Mouse (Mus musculus): ENCODE measurements around the gene Map2k6. TPM values are rescaled to one million over a fixed set of nuclear protein-coding genes. Genes with fewer than 3 reads are reported as not detected.

The Map2k6 gene
- polyA plus RNA-seq, 1 experiment from 2014 or later, result 54.0 TPM

- H3K4me1 ChIP-seq (ENCODE audit: control insufficient read depth, insufficient read depth, low read length), result no peaks in the 10 kb centered on the region
- no peaks in the 10 kb centered on the region for H3K27me3 ChIP-seq (ENCODE audit: control insufficient read depth, insufficient read depth, low read length)
- no peak overlapping the region for H3K4me3 ChIP-seq (ENCODE audit: low read depth, low read length)
- H3K9ac ChIP-seq (replicated peaks; ENCODE audit: low read length), result no peak overlapping the region
- ATAC-seq (replicated peaks; ENCODE audit: insufficient number of reproducible peaks, low FRiP score, low TSS enrichment, low read depth), result no peak
- WGBS, result 88% methylated on average over 6 of the region's 6 CpGs
- H3K36me3 ChIP-seq (replicated peaks; ENCODE audit: control insufficient read depth, insufficient read depth, low read depth, low read length), result no peaks in the 10 kb centered on the region
- H3K4me2 ChIP-seq (ENCODE audit: low read depth, low read length), result no peak overlapping the region
- H3K9me3 ChIP-seq (replicated peaks; ENCODE audit: control insufficient read depth, low read length), result no peaks in the 10 kb centered on the region
- no peak overlapping the region for H3K27ac ChIP-seq (replicated peaks; ENCODE audit: low read depth, low read length)
- no peak for DNase-seq (ENCODE audit: low spot score)
These were observed 86.2 kb downstream of the Map2k6 start for GRCm38 (mm10) chr11:110485081-110485480.

- Histone ChIP-seq H3K9ac (replicated peaks; ENCODE audit: low read length) (no peak overlapping the region), H3K9me3 (replicated peaks; ENCODE audit: control insufficient read depth, low read length) (no peaks in the 10 kb centered on the region; the same call in 1 of the 2 replicates), H3K4me2 (ENCODE audit: low read depth, low read length) (no peak overlapping the region), H3K27me3 (ENCODE audit: control insufficient read depth, insufficient read depth, low read length) (no peaks in the 10 kb centered on the region), H3K36me3 (replicated peaks; ENCODE audit: control insufficient read depth, insufficient read depth, low read depth, low read length) (peaks cover 4% of the 10 kb centered on the region), H3K4me3 (ENCODE audit: low read depth, low read length) (no peak overlapping the region), H3K4me1 (ENCODE audit: control insufficient read depth, insufficient read depth, low read length) (no peaks in the 10 kb centered on the region), H3K27ac (replicated peaks; ENCODE audit: low read depth, low read length) (no peak overlapping the region)
- no peak for ATAC-seq (replicated peaks; ENCODE audit: insufficient number of reproducible peaks, low FRiP score, low TSS enrichment, low read depth)
- no peak for DNase-seq (ENCODE audit: low spot score)
- 91% methylated on average over 6 of the region's 6 CpGs for WGBS
These were observed 88.9 kb downstream of the Map2k6 start for GRCm38 (mm10) chr11:110487796-110488195.

- WGBS, result 95% methylated on average over 7 of the region's 7 CpGs
- peaks cover 4% of the 10 kb centered on the region for H3K36me3 ChIP-seq (replicated peaks; ENCODE audit: control insufficient read depth, insufficient read depth, low read depth, low read length)
- no peaks in the 10 kb centered on the region for H3K4me1 ChIP-seq (ENCODE audit: control insufficient read depth, insufficient read depth, low read length)
- H3K27ac ChIP-seq (replicated peaks; ENCODE audit: low read depth, low read length), result no peak overlapping the region
- H3K4me3 ChIP-seq (ENCODE audit: low read depth, low read length), result no peak overlapping the region
- H3K4me2 ChIP-seq (ENCODE audit: low read depth, low read length), result no peak overlapping the region
- no peaks in the 10 kb centered on the region; the same call in 1 of the 2 replicates for H3K9me3 ChIP-seq (replicated peaks; ENCODE audit: control insufficient read depth, low read length)
- DNase-seq (ENCODE audit: low spot score) (no peak), ATAC-seq (replicated peaks; ENCODE audit: insufficient number of reproducible peaks, low FRiP score, low TSS enrichment, low read depth) (no peak)
- H3K27me3 ChIP-seq (ENCODE audit: control insufficient read depth, insufficient read depth, low read length), result no peaks in the 10 kb centered on the region
- no peak overlapping the region for H3K9ac ChIP-seq (replicated peaks; ENCODE audit: low read length)
These were observed 89.4 kb downstream of the Map2k6 start for GRCm38 (mm10) chr11:110488301-110488700.

GRCm38 (mm10) chr11:110495323-110496060, 96.6 kb downstream of the Map2k6 start:
- no peaks in the 10 kb centered on the region for H3K4me1 ChIP-seq (ENCODE audit: control insufficient read depth, insufficient read depth, low read length)
- no peak overlapping the region for H3K4me2 ChIP-seq (ENCODE audit: low read depth, low read length)
- ATAC-seq (replicated peaks; ENCODE audit: insufficient number of reproducible peaks, low FRiP score, low TSS enrichment, low read depth), result no peak
- H3K9me3 ChIP-seq (replicated peaks; ENCODE audit: control insufficient read depth, low read length), result no peaks in the 10 kb centered on the region; the same call in 1 of the 2 replicates
- 78% methylated on average over 4 of the region's 4 CpGs for WGBS
- no peak overlapping the region for H3K9ac ChIP-seq (replicated peaks; ENCODE audit: low read length)
- peaks cover 6% of the 10 kb centered on the region for H3K36me3 ChIP-seq (replicated peaks; ENCODE audit: control insufficient read depth, insufficient read depth, low read depth, low read length)
- H3K27ac ChIP-seq (replicated peaks; ENCODE audit: low read depth, low read length), result no peak overlapping the region
- H3K27me3 ChIP-seq (ENCODE audit: control insufficient read depth, insufficient read depth, low read length), result no peaks in the 10 kb centered on the region
- H3K4me3 ChIP-seq (ENCODE audit: low read depth, low read length), result no peak overlapping the region
- DNase-seq (ENCODE audit: low spot score), result no peak

GRCm38 (mm10) chr11:110496061-110496446, 97.1 kb downstream of the Map2k6 start:
- H3K27ac ChIP-seq (replicated peaks; ENCODE audit: low read depth, low read length), result no peak overlapping the region
- no peaks in the 10 kb centered on the region for H3K4me1 ChIP-seq (ENCODE audit: control insufficient read depth, insufficient read depth, low read length)
- peaks cover 6% of the 10 kb centered on the region for H3K36me3 ChIP-seq (replicated peaks; ENCODE audit: control insufficient read depth, insufficient read depth, low read depth, low read length)
- H3K9ac ChIP-seq (replicated peaks; ENCODE audit: low read length), result no peak overlapping the region
- no peaks in the 10 kb centered on the region for H3K27me3 ChIP-seq (ENCODE audit: control insufficient read depth, insufficient read depth, low read length)
- WGBS, result 58% methylated on average over 12 of the region's 12 CpGs
- H3K9me3 ChIP-seq (replicated peaks; ENCODE audit: control insufficient read depth, low read length), result no peaks in the 10 kb centered on the region; the same call in 1 of the 2 replicates
- no peak for ATAC-seq (replicated peaks; ENCODE audit: insufficient number of reproducible peaks, low FRiP score, low TSS enrichment, low read depth)
- H3K4me2 ChIP-seq (ENCODE audit: low read depth, low read length), result no peak overlapping the region
- peak; percentile 66 for DNase-seq (ENCODE audit: low spot score)
- no peak overlapping the region for H3K4me3 ChIP-seq (ENCODE audit: low read depth, low read length)

GRCm38 (mm10) chr11:110497743-110498142, 98.8 kb downstream of the Map2k6 start:
- no peak for ATAC-seq (replicated peaks; ENCODE audit: insufficient number of reproducible peaks, low FRiP score, low TSS enrichment, low read depth)
- WGBS, result 94% methylated on average over 8 of the region's 8 CpGs
- Histone ChIP-seq H3K27ac (replicated peaks; ENCODE audit: low read depth, low read length) (no peak overlapping the region), H3K4me3 (ENCODE audit: low read depth, low read length) (no peak overlapping the region), H3K9me3 (replicated peaks; ENCODE audit: control insufficient read depth, low read length) (no peaks in the 10 kb centered on the region), H3K4me2 (ENCODE audit: low read depth, low read length) (no peak overlapping the region), H3K27me3 (ENCODE audit: control insufficient read depth, insufficient read depth, low read length) (no peaks in the 10 kb centered on the region), H3K4me1 (ENCODE audit: control insufficient read depth, insufficient read depth, low read length) (no peaks in the 10 kb centered on the region), H3K9ac (replicated peaks; ENCODE audit: low read length) (no peak overlapping the region), H3K36me3 (replicated peaks; ENCODE audit: control insufficient read depth, insufficient read depth, low read depth, low read length) (peaks cover 3% of the 10 kb centered on the region)
- no peak for DNase-seq (ENCODE audit: low spot score)

- Histone ChIP-seq H3K27me3 (ENCODE audit: control insufficient read depth, insufficient read depth, low read length) (no peaks in the 10 kb centered on the region), H3K27ac (replicated peaks; ENCODE audit: low read depth, low read length) (no peak overlapping the region), H3K9me3 (replicated peaks; ENCODE audit: control insufficient read depth, low read length) (no peaks in the 10 kb centered on the region), H3K9ac (replicated peaks; ENCODE audit: low read length) (no peak overlapping the region), H3K4me1 (ENCODE audit: control insufficient read depth, insufficient read depth, low read length) (no peaks in the 10 kb centered on the region), H3K36me3 (replicated peaks; ENCODE audit: control insufficient read depth, insufficient read depth, low read depth, low read length) (peaks cover 3% of the 10 kb centered on the region), H3K4me3 (ENCODE audit: low read depth, low read length) (no peak overlapping the region), H3K4me2 (ENCODE audit: low read depth, low read length) (no peak overlapping the region)
- peak; percentile 53 for DNase-seq (ENCODE audit: low spot score)
- ATAC-seq (replicated peaks; ENCODE audit: insufficient number of reproducible peaks, low FRiP score, low TSS enrichment, low read depth), result no peak
- 67% methylated on average over 6 of the region's 6 CpGs for WGBS
These were observed 99.8 kb downstream of the Map2k6 start for GRCm38 (mm10) chr11:110498651-110499213.

GRCm38 (mm10) chr11:110502937-110503670, 104.2 kb downstream of the Map2k6 start:
- H3K9ac ChIP-seq (replicated peaks; ENCODE audit: low read length), result no peak overlapping the region
- H3K27me3 ChIP-seq (ENCODE audit: control insufficient read depth, insufficient read depth, low read length), result no peaks in the 10 kb centered on the region
- H3K4me1 ChIP-seq (ENCODE audit: control insufficient read depth, insufficient read depth, low read length), result no peaks in the 10 kb centered on the region
- no peak for DNase-seq (ENCODE audit: low spot score)
- peaks cover 3% of the 10 kb centered on the region; the same call in 1 of the 2 replicates for H3K36me3 ChIP-seq (replicated peaks; ENCODE audit: control insufficient read depth, insufficient read depth, low read depth, low read length)
- WGBS, result 84% methylated on average over 11 of the region's 11 CpGs
- H3K9me3 ChIP-seq (replicated peaks; ENCODE audit: control insufficient read depth, low read length), result no peaks in the 10 kb centered on the region
- no peak overlapping the region for H3K4me2 ChIP-seq (ENCODE audit: low read depth, low read length)
- H3K4me3 ChIP-seq (ENCODE audit: low read depth, low read length), result no peak overlapping the region
- no peak overlapping the region for H3K27ac ChIP-seq (replicated peaks; ENCODE audit: low read depth, low read length)
- no peak for ATAC-seq (replicated peaks; ENCODE audit: insufficient number of reproducible peaks, low FRiP score, low TSS enrichment, low read depth)
